Mouse (Mus musculus) stomach, postnatal 0 days (tissue): ENCODE data around the gene F2rl3.

ENCODE experiments used
- CTCF ChIP-seq: IDR thresholded peaks from 2 replicates; pipeline ENCODE4 v1.5.1; 2016; ENCODE audit warnings: antibody characterized with exemption, low read depth, mild to moderate bottlenecking, moderate library complexity
- EP300 ChIP-seq: optimal IDR thresholded peaks from 2 replicates; pipeline ENCODE3; 2016; ENCODE audit warnings: antibody characterized with exemption

DNA sequence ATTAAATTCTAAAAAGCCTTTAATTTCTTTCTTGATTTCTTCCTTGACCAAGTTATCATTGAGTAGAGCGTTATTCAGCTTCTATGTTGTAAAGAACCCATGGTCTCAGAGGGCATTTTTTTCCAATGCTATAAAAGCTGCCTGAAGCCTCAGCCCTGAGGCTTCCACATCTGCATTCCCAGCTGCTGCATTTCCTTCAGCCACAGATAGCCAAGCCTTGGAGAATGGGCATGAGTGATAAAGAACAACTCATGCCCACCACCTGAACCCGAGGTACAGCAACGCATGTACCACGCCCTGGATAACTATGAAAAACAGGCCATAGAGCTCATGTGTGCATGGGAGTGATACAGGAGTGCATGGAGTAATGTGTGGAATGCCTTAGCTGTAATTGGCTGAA, 19.0 kb downstream of the F2rl3 start:
- TF ChIP-seq CTCF: no peak
- no peak for TF ChIP-seq EP300
